Mouse (Mus musculus) C2C12 (cell line): ENCODE measurements around the gene Mmd2.

Experiments
- CEBPB ChIP-seq: IDR thresholded peaks from one replicate; pipeline ENCODE4 v1.6.1; 2011; ENCODE audit warnings: low read depth, mild to moderate bottlenecking, control low read depth, moderate library complexity
- CTCF ChIP-seq: IDR thresholded peaks from one replicate; pipeline ENCODE4 v1.5.1; 2011; ENCODE audit not compliant: control insufficient read depth, insufficient read depth, insufficient read length
- MAX ChIP-seq: IDR thresholded peaks from one replicate; pipeline ENCODE4 v1.6.1; 2011; ENCODE audit warnings: mild to moderate bottlenecking, control low read depth
- USF1 ChIP-seq: IDR thresholded peaks from one replicate; pipeline ENCODE4 v1.6.1; 2011; ENCODE audit warnings: low read depth, mild to moderate bottlenecking, control low read depth, moderate library complexity

GRCm38 (mm10) chr5:142564606-142565005 lies 44.0 kb downstream of the Mmd2 start:
- TF ChIP-seq USF1 (no peak), CTCF (no peak), CEBPB (no peak), MAX (no peak)
